Mouse (Mus musculus) neural tube, embryonic 10.5 days (tissue): ENCODE measurements at regions not wholly inside any gene's neighbourhood (a gene's known extent, or its start where the extent isn't known, plus 50 kb on each side); places are given as distances from the start of the nearest gene placed in this dataset.
"Not testable (repeated sequence)": the region's sequence is repeated elsewhere in the genome, so short reads cannot be mapped to it uniquely, and the experiment has no call there.

Experiments
- DNase-seq: peaks from one replicate; pipeline ENCODE4 v3.0.0-alpha.2; 2017; ENCODE audit warnings: low spot score; ENCODE audit errors: extremely low spot score

GRCm38 (mm10) chrX:68486585-68486984, 191.8 kb upstream of the Fmr1 start:
- DNase-seq: no peak

GRCm38 (mm10) chrX:68492052-68492451, 186.3 kb upstream of the Fmr1 start:
- DNase-seq: not testable (repeated sequence)

- DNase-seq: no peak
Observed at GRCm38 (mm10) chrX:68494398-68495143, 183.8 kb upstream of the Fmr1 start.

DNA sequence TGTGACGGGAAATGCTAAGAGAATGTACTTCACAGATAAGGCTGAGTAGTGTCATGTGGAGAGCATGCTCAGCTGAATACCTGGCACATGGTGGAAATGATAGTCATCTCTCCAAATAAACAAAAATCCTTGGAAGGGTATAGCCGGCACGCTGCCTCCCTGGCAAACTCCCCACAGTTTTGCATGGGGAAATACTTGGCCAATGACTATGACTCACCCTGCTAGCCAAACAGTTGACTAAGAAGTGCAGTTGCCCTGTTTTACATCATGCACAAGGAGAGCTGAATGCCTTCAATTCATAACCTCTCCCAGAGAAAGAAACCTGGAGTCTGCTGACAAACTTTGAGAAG, 183.2 kb upstream of the Fmr1 start:
- DNase-seq: no peak

- no peak for DNase-seq
Observed at GRCm38 (mm10) chrX:68495751-68496150, 182.6 kb upstream of the Fmr1 start.

DNA sequence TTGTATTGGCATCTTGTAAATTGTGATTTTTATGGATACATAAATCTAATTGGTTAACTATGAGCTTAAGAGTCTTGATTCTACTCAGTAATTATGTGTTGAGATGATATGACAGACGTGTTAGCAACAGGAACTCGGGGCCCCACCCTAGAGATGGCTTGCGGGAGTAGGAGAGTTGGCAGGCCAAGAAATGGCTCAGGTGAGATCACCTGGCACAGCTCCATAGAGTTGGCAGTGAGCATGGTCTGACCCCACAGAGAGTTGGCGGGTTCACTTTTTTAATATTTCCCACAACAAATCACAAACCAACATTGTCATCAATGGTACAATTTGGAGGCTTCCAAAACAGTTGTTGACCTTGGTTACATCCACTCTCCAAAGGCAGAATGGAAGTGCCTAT, 180.5 kb upstream of the Fmr1 start:
- DNase-seq: no peak

GRCm38 (mm10) chrX:68502938-68503337, 175.4 kb upstream of the Fmr1 start:
- DNase-seq: no peak

DNA sequence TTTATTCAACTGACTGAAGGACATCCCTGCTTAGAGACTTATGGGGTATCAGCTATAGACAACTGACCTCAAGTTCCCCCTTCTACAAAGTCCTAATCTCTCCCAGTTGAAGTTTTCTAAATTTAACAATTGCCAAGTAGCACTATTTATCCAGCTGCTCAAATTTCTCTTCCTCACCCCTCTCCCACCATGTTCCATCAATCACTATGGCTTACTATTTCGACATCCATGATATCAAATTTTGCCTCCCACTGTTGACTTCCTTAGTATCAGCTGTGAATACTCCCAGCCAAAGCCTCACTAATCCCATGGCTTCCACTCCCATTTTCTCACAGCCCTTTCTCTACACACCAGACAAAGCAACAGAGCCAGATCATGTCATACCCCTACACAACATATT, 170.7 kb upstream of the Fmr1 start:
- DNase-seq: no peak

- no peak for DNase-seq
Observed at GRCm38 (mm10) chrX:68512213-68512766, 166.1 kb upstream of the Fmr1 start.

- DNase-seq: no peak
Observed at GRCm38 (mm10) chrX:68546561-68546960, 131.8 kb upstream of the Fmr1 start.

- DNase-seq: no peak
Observed at GRCm38 (mm10) chrX:68554031-68554430, 124.3 kb upstream of the Fmr1 start.

DNA sequence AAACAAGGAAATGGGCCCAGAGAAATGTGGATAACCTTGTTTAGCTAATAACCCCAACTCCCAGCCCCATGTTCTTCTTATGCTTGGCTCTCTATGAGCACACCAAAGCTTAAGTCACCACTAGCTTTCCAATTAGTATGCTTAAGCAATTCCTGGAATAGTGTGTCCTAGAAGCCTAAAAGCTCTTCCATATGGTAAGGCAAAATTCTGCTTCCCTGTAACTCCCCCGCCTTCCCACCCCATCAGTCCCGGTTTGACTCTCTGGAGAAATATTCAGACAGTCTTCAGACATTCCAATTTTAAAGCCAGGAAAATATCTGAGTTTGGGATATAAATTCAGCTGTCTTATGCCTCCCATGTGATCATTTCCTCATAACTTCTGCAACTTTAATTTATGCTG, 120.6 kb upstream of the Fmr1 start:
- no peak for DNase-seq

DNA sequence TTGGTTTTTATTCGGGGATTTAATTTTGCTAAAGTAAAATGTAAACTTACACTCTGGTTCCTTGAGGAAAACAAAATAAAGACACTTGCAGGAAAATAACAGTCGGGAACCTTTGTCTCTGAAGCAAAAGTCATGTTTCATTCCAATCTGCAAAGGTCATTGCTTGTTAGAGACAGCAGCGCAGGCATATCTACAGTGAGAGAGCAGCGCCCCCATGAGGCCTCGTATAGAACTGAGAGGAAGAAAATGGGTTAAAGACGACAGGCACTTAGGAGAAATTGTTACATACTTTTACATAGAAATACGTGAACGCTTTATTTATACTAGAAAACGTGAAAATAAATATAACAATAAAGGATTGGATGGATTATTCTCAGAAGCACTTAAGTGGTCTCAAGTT, 93.1 kb upstream of the Fmr1 start:
- DNase-seq: peak; percentile 24

DNA sequence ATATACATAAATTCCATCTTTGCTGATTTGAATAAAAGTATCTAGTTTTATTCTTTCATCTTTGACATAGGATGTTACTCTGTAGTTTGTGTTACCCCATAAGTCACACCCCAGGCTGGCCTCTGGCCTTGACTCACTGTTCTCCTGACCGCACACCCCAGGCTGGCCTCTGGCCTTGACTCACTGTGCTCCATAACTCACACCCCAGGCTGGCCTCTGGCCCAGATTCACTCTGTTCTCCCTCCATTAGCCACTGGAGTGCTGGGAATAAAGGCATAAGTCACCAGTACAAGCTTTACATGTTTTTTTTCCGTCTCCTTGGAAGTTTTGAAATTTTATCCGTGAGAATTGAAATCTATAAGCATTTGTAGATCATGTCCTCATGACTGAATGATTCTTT, 56.2 kb upstream of the Fmr1 start:
- DNase-seq: no peak
